Mouse (Mus musculus) mammary gland, adult 2 months (tissue): ENCODE measurements around the gene Ndufaf5. TPM values are rescaled to one million over a fixed set of nuclear protein-coding genes. Genes with fewer than 3 reads are reported as not detected.

ENCODE experiments used
- polyA plus RNA-seq: library from polyadenylated mRNA; depleted of rRNA; stranded (reverse); fragments of >200 nt; gene quantifications from 2 replicates; pipeline ENCODE4 v1.2.3, GENCODE M21; 2012; ENCODE audit warnings: low replicate concordance; rRNA removed

The Ndufaf5 gene
- polyA plus RNA-seq: 4.7 and 6.4 TPM in 2 replicates

DNA sequence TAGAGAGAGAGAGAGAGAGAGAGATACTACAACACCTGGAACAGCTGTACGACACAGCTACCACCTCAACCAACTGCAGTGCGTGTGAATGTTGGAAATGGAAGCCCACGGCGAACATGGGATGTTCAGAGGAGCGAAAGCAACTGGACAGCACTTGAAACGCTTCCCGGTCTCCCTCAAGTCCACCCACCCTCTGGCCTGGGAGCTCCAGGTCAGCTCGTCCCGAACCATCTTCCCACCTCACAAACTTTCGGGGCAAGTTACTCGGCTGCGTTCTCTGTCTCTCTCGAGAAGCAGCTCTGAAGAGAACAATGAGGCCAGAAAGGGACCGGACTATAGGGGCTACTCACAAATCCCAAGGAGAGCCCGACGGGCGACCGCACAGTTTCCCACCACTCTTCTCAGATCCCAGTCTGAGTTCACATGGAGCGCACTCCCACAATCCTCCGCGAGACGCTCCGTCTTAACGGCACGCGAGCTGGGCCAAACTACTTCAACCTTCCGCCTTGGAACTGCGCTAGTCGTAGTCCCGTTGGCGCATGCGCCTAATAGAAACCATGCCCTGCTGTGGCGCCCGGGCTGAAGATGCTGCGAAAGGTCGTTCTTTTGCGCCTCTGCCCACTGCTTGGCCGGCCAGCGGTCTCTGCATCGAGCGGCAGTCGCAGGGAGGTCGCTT, at the start of gene Ndufaf5, which contains the start of gene Esf1:
Gene Ndufaf5, plus strand, starts transcription at position 523 of the 676 bp plus-strand sequence.
Gene Esf1, minus strand, starts transcription at position 438 of the 676 bp plus-strand sequence.

DNA sequence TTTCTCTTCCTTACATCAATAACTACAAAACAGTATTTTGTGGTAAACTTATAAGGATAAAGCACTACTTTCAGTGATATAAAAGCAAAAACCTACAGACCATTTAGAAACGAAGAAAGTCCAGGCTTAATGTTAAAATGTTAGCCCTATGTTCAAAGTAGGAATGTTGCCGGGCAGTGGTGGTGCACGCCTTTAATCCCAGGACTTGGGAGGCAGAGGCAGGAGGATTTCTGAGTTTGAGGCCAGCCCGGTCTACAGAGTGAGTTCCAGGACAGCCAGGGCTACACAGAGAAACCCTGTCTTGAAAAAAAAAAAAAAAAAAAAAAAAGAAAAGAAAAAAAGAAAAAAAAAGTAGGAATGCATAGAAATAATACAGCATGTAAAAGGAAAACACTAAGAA, 18.7 kb upstream of the Ndufaf5 start, which contains the start of gene Gm17374:
Gene Gm17374, plus strand, starts transcription at position 301 of the 400 bp plus-strand sequence.

Other genes starting within 250 kb of the Ndufaf5 start
- gene Tasp1, start 103.8 kb upstream of the Ndufaf5 start, polyA plus RNA-seq: 2.5 and 3.7 TPM in 2 replicates
- gene Gm17374, start 18.6 kb upstream of the Ndufaf5 start, polyA plus RNA-seq: not detected in 2 replicates
- 0.20 and 0.95 TPM in 2 replicates for gene Esf1, start 85 bp upstream of the Ndufaf5 start, polyA plus RNA-seq
- gene Sel1l2, start 219.1 kb downstream of the Ndufaf5 start, polyA plus RNA-seq: not detected in 2 replicates
- 1.5 and 5.9 TPM in 2 replicates for gene Macrod2, start 224.7 kb downstream of the Ndufaf5 start, polyA plus RNA-seq